Mouse (Mus musculus): ENCODE data around the gene Matn1. TPM values are rescaled to one million over a fixed set of nuclear protein-coding genes. Genes with fewer than 3 reads are reported as not detected.

Gene Matn1
- polyA plus RNA-seq, 1 experiment from 2014 or later, result not detected

DNA sequence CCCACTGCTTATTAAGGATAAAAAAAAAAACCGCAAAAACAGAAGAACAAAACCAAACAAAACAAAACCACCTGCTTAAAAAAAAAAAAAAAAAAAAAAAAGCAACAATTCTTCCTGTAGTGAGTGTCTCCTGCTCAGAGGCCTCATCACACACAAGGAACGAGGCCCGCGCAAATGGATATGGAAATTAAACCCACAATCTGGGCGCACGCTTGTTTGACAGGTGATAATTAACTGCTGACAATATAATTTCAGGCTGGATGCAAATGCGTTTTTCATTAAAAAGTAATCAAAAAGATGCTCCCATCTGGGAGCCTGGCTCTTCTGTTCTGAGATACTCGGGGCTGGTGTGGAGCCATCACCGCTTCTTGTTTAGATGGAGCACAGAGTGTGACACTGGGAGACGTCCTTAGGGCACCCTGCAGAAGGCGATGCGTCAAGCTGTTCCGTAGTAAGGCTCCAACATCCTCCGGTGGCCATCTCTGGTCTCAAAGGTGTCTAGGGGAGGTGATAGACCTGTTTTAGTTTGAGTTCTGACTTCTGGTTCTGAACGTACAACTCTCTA is 56.5 kb downstream of the Matn1 start:
- Histone ChIP-seq H3K4me2 (no peak overlapping the region), H3K27me3 (ENCODE audit: control insufficient read depth, insufficient read depth, low read length) (no peaks in the 10 kb centered on the region), H3K27ac (ENCODE audit: low read depth, low read length) (no peak overlapping the region), H3K9me3 (replicated peaks; ENCODE audit: control insufficient read depth, low read length) (peaks cover 1% of the 10 kb centered on the region), H3K9ac (ENCODE audit: low read depth, low read length) (no peak overlapping the region), H3K4me1 (ENCODE audit: control insufficient read depth, insufficient read depth, low read length) (no peaks in the 10 kb centered on the region), H3K36me3 (ENCODE audit: control insufficient read depth, insufficient read depth, low read length) (no peaks in the 10 kb centered on the region), H3K4me3 (ENCODE audit: low read depth, low read length) (no peak overlapping the region)
- WGBS (ENCODE audit: insufficient replicate concordance), result 83% methylated on average over 15 of the region's 15 CpGs
- ATAC-seq (replicated peaks; ENCODE audit: insufficient number of reproducible peaks, low FRiP score, low TSS enrichment), result no peak

Other genes with a start within 250 kb of the Matn1 start
- gene Sdc3, start 151.8 kb upstream of the Matn1 start, polyA plus RNA-seq (2014; fragmentation: Nextera tagmentation; extraction: Ambion mirVana), result 11.6 and 16.9 TPM in 2 replicates
- 15.0 and 18.2 TPM in 2 replicates for gene Laptm5, start 31.3 kb upstream of the Matn1 start, polyA plus RNA-seq (2014; fragmentation: Nextera tagmentation; extraction: Ambion mirVana)